Mouse (Mus musculus) CD4-positive, CD25-positive, alpha-beta regulatory T cell, adult 2 months (primary cell): ENCODE data around the gene Angptl8.

Experiments used
- DNase-seq: peaks from one replicate; pipeline ENCODE4 v3.0.0-alpha.2; 2012; ENCODE audit warnings: low read depth, low spot score

Gene Angptl8

DNA sequence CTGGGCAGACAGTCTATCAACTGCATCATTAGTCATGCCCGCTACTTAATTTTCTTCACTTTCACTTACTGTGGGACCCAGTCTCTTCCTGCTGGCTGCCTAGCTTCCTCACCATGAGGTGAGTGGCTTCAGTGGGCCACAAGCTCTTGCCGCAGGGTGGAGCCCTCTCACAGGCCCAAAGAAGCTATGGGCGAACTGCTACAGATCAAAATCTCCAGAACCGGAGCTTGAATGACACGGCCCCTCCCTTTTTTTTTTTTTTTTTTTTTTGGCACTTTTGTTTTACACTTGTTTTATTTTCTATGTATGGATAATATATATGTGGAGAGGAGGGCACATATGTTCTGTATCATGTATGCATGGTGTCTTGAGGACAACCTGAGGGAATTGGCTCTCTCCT is 24.1 kb upstream of the Angptl8 start:
- no peak for DNase-seq

DNA sequence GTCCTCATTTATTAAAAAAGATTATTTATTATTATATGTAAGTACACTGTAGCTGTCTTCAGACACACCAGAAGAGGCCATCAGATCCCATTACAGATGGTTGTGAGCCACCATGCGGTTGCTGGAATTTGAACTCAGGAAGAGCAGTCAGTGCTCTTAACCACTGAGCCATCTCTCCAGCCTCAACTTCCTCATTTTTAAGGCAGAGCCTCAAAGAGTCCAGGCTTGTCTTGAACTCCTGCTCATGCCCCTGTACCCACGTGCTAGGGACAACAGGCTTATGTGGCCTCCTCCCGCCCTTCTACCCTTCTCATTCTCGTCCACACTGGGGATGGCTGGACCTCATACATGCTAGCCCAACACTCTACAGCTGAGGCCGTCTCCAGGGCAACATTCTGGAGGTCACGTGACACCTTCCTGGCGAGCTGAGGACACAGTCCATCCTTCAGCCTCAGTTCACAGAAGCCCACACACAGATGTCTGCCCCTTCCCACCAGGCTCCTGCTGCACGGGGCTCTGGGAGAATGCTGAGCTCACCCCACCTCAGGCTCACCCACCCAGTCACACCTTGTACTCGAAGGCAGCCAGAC is 18.5 kb upstream of the Angptl8 start:
- no peak for DNase-seq

DNA sequence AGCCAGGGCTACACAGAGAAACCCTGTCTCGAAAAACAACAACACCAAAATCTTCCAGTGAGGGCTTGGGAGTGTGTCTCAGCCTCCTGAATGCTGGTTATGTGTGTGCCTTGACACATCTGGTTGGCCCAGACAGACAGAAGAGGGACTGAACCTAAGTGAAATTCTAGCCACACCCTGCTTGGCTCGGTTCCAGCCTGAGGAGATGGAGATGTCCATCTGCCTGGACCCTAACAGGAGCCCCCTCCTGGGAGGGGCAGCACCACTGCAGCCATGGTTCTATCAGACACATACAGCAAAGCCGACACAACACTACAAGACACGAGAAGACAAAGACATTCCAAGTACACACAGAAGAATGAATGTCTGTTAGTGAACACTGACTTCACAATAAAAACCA is 17.2 kb upstream of the Angptl8 start:
- no peak for DNase-seq

DNA sequence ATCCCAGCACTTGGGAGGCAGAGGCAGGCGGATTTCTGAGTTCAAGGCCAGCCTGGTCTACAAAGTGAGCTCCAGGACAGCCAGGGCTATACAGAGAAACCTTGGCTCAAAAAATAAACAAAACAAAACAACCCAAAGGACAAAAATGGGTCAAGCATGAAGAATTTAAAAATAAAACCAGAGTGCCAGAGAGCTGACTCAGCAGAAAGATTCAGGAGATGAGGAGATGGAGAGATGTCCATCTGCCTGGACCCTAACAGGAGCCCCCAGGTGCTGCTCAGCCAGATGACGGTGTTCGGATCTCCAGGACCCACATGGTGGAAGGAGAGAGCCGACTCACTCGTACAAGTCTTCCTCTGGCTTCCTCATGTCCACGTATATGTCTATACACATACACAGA is 16.7 kb upstream of the Angptl8 start:
- DNase-seq, result no peak

DNA sequence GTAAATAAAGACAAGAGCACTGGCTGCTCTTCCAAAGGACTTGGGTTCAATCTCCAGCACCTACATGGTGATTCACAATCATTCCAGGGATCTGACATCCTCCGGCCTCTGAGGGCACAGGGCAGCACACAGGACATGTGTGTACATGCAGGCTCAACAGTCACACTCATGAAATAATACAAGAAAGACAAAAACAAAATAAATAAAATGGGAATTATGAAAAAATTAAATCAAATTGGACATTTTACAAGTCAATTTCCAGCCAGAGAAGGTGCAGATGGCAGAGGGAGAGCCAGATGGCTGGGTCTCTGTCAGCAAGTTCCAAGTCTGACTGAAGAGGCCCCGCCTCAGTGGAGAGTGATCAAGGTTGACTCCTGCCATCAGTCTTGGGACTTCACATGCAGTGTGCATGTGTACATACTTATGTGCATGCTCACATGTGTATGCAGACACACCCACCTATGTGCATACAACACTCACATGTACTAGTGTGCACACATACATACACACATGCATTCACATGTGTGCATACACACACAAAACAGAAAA is 16.1 kb upstream of the Angptl8 start:
- DNase-seq, result no peak

DNA sequence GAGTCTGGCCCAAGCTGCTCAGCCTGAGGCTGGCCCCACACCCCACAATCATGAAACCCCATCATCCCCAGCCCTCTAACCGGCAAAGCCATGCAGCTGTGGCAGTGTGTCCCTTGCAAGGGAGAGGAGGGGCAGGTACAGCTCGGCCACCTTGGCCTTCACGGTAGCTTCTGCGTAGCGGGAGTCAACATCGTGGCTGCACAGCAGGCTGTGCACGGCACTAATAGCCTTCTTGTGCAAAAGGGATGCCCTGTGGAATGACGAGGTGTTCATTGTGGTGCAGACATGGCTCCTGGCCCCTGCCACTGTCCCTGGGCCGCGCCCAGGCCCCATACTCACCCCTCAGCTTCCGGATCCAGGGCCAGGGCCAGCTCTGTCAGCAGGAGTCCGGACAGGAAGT is 15.1 kb upstream of the Angptl8 start:
- no peak for DNase-seq

DNA sequence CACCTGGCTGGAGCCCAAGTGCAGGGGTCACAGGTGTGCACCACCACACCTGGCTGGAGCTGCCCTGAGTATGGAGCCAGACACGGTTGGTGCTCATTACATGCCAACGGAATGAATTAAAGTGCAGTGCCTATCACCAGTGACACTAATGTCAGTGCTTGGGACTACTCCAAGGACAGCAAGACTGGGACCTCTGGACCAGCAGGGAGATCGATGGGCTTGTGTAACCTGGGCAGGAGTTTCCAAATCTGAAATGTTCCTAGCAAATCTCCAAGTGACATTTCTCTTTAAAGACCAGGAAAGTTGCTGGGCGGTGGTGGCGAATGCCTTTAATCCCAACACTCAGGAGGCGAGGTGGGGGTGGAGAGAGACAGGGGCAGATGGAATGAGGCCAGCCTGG is 12.6 kb upstream of the Angptl8 start:
- DNase-seq, result no peak

DNA sequence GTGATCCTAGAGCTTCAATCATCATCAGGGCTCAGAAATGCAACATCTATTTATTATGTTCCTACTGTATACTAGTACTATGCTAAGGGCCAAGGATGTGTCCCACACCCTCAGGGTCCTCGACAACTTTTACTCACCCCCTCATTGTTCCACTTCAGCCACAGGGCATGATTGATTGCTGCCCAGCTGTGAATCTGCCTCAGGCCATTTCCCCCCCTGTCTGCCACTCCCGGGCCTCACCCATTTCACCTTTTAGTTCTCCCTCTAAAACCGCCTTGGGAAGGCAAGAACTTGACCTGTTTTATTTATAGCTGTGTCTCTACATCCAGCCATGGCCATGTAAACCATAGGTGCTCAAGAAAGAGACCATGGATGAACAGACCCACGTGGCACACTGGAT is 11.4 kb upstream of the Angptl8 start:
- no peak for DNase-seq

DNA sequence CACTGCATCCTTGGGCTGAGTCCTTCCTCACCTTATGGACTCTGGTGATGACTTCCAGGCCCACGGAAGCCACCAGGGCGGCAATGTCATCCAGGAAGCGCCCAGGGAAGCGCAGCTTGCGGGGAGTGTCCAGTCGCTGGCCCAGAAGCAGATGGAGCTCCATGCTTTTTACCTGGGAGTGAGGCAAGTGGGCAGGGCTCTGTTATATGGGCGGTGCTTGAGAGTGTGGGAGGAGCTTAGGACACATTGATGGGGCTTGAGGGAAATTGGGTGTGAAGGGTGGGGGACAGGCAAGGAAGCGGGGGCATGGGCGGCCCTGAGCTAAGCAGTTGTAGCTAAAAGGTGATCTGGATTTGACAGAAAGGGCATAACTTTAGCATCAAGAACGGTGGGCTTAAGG is 10.9 kb upstream of the Angptl8 start:
- DNase-seq, result no peak

DNA sequence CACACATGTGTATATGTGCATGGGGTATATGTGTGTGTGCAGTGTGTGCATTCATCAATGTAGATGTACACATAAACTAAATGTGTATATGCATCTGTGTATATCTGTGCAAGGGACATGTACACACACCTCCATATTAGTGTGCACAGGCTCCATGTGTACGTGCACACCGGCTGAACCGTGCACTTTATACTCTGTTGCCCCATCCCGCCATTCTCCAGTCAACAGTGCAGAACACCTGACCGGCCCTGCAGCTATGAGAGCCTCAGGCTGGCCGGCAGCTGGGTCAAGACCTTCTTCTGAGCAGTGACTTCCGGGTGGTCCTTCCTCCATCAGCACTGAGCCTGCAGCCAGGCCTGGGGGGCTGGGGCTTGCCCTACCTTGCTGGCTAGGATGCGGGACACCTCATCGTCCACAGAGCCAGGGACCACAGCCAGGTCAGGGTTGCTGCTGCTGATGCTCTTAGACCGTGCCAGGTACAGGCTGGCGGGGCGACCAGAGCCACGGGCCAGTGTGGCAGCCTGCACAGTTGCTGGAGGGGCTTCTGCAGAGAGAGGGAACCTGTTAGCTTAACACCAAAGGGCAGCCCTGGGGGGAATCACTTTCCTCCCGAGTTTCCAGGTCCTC is 5.4 kb upstream of the Angptl8 start:
- no peak for DNase-seq

DNA sequence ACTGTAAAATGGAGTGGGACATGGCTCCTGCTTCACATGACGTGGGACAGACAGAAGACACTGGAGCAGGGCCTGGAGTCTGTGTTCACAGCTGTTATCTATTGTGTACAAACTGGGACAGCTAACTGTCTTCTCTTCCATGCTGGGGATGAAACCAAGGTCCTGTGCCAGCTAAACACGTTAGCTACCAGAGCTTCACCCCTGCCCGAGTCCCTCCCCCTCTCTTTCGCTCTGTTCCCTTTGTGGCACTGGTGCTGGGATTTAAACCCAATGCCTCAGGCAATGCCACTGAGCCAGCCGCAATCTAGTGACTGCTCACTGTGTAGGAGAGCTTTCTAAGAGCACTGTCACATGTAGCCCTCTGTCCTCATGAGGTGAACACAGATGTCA is 4.9 kb upstream of the Angptl8 start:
- DNase-seq, result no peak

DNA sequence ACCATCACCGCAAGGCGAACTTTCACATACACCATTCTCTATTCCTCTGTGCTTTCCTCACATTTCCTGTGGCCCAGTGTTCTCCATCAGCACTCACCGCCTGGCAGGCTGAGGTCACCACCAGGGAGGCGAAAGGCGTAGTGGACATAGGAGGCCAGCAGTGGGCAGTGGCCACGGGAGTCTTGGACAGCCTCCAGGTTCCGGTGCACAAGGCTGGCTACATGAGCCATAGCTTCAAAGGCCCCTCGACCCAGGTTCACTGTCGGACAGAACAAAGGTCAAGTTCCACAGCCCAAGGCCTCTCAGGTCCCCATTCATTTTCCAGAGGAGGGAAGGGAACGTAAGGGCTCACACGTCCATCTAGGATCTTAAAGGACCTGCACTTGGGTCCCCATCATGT is 4.4 kb upstream of the Angptl8 start:
- no peak for DNase-seq

DNA sequence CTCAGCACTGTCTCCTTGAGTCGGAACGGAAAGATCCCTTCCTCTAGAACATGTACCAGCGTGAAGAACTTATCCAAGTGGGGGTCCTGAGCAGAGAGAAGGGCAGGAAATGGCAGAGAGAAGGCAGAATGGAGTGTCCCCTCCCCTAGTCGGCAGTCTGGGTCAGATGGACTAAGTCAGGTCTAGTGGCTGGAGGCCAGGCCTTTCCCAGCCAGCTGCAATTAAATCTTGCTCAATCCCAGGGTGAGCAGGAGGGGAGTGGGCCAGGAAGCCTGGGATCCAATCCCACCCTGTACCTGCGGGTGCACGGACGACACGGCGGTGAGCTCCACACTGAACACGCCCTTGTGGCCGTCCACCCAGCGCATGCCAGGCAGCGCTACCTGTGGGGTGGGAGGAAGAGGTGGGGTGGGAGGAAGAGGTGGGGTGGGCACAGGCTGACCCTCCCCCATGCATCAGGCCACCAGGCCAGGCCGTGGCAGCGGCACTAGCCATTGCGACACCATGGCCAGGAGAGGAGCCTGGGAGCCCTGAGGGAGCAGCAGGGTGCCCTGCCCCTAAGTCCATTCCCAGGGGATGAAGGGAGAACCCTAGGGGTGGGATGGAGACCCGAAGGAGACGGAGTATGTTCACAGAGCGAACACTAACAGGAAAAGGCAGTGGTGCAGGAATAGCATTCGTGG is 3.6 kb upstream of the Angptl8 start:
- DNase-seq, result no peak

DNA sequence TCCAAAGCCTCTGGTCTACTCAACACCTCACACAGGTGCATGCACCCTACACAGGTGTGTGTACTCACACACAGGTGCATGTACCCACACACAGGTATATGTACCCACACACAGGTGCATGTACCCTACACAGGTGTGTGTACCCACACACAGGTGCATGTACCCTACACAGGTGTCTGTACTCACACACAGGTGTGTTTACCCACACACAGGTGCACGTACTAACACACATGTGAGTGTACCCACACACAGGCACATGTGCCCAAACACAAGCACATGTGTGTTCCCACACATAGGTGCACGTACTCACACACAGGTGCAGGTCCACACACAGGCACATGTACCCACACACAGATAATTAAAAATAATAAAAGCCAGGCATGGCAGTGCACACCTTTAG is 2.4 kb downstream of the Angptl8 start:
- no peak for DNase-seq

DNA sequence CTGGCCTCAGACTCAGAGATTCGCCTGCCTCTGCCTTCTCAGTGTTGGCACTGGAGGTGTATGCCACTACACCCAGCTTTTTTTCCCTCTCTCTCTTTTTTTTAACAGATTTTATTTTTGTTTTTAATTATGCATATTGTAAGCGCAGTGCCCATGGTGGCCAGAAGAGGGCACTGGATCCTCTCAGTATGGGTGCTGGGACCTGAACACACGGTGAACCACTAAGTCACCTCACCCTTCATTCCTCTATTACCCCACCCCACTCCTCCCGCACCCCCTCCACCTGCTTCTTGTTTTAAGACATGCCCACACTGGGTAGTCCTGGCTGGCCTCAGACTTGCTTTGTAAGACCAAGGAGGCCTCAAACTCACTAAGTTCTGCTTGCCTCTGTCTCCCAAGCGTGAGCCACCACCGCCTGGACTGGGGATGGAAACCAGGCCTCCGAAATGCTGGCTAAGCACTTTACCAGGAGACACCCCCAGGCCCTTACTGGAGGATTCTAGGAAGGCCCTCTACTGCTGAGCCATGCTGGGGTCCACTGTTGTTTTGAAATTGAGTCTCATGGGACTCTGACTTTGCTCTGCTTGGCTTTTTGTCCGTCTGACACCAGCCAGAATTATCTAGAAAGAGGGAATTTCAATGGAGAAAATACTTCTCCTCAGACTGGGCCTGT is 4.9 kb downstream of the Angptl8 start:
- DNase-seq, result peak; percentile 73

DNA sequence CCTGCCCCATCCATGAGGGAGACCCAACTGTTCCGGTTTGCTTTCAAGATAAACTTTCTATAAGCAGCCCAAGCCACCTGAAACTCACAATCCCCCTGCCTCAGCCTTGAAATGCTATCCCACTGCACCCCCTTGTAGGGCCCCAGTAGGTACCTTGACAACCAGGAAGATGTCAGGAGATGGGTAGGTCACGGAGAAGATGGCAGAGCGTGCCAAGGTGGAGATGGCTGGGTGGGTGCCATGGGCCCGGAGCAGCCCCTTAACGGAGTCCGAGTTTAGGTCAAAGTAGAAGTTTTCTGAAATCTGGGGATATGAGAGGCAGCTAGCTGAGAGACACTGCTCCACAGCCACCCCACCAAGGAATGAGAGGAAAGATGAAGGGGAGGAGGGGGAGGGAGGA is 6.0 kb downstream of the Angptl8 start:
- no peak for DNase-seq

DNA sequence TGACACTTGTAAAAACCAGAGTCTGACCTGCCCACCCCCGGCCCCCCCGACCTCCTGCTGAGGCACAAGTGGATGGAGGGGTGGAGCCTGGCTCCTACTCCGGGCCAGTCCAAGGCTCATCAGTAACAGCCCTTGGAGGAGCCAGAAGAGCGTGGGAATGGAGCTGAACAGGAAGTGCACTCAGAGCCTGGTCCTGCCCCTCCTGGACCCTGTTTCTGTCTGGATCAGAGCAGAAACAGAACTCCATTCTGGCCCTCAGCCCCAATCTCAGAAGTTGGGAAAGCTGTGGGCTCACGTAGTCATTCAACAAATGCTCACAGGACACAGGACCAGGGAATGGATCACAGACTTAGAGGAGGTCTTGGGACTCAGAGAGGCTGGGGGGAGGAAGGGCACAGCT is 7.1 kb downstream of the Angptl8 start:
- no peak for DNase-seq

DNA sequence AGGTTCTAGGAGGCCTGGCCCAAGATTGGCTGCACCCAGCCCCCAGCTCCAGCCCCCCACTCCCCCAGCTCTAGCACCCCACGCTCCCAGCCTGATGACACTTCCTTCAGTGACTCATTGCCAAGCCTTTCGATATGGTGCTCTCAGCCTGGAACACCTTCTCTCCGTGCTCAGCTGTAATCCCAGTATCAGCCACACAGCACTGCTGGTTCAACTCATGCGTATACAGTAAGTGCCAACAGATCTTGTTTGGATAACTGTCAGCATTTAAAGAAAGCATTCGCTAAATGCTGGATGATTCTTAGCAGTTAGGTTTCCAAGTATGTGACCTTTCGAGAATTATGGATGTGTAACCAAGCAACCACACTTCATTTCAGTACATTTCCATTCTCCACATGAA is 7.8 kb downstream of the Angptl8 start:
- DNase-seq, result no peak

DNA sequence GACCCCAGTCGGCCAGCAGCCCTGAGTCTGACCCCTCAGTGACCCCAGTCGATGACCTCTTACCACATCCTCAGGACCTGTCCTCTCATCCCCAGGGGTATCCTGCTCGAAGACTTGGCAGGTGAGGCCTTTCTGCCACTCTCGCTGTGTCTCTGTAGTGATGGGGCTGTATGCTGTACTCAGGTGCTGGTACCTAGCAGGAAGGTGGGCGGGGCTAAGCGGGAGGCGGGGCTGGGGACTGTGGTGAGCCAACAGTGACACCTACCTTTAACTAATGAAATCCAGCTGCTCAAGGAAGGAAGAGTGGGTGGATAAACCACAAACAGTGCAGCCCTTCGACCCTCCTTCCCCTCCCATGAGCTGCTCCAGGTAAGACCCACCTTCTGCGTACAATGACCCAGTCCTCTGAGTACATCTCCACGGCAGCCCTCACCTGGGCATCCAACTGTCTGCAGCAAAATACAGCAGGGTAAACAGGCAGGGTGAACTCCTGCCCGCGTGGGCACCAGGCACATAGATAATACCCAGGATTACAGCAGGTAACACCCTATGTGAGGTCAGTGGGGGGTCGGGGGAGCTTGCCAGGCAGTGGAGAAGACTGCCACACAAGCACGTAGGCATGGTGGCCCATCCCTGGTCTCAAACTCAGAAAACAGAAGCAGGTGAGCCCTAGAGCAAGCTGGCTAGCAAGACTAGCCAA is 10.2 kb downstream of the Angptl8 start:
- DNase-seq, result peak; percentile 44

DNA sequence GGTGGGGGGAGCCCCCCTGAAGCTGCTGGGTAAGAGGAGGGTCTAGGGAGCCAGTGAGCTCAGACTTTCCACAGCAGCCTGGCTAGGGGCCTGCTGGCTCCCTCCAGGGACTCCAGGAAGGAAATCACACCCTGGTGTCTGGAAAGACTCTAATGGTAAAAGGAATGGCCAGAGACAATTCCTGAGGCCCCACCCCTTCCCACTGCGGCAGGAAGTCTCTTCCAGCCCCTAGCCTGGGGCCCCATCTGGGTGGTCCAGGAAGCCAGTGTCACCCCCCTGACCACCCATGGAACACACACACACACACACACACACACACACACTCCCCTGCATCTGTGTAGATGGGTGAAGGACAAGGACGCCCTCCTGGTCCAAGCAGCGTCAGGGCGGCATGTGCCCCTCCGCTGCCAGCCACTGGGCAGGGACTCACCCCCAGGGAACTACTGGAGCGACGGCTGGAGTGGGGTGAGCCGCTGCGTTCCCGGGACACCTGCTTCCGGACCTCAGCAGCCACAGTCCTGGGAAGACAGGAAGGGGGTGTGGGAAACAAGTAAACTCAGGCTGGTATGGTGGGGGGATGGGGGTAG is 11.5 kb downstream of the Angptl8 start:
- DNase-seq, result no peak

DNA sequence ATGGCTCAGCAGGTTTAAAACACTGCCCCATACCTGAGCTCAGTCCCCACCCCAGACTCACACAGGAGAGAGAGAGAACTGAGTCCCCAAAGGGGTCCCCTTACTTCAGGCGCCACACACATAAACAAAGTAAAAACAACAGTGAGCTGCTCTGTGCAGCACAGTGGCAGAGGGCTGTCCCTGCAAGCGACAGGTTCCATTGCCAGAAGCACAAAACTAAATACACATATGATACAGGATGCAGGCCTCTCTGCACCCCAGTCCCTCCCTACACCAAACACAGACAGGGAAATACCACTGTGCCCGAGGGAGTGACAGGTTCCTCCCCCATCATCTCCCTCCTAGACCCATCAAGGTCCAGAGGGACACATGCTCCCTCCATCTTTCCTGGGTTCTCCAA is 12.1 kb downstream of the Angptl8 start:
- DNase-seq, result no peak

DNA sequence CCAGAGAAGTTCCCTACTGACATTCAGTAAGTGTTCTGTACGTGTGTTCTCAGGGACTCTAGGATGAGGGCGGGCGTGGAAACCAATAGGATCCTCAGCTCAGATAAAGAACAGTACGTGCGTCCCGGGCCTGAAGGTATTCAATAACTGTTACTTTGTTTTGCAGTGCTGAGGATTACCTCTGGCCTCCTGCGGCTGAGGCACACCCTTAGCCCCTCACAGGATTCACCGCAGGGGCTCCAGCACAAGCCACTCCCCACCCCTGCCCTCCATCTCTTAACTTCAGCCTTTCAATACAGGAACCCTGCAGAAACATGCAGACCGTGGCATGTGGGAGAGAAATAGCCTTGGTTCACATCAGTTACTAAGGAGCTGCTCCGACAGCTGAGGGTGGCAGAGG is 12.6 kb downstream of the Angptl8 start:
- no peak for DNase-seq
